Mouse (Mus musculus): ENCODE measurements around the gene Olfr1257. TPM values are rescaled to one million over a fixed set of nuclear protein-coding genes. Genes with fewer than 3 reads are reported as not detected.
"Not testable (repeated sequence)": the region's sequence is repeated elsewhere in the genome, so short reads cannot be mapped to it uniquely, and the experiment has no call there.

Olfr1257 gene
- not detected in 2 replicates for polyA plus RNA-seq (2015; fragmentation: Nextera tagmentation; extraction: Ambion mirVana)

DNA sequence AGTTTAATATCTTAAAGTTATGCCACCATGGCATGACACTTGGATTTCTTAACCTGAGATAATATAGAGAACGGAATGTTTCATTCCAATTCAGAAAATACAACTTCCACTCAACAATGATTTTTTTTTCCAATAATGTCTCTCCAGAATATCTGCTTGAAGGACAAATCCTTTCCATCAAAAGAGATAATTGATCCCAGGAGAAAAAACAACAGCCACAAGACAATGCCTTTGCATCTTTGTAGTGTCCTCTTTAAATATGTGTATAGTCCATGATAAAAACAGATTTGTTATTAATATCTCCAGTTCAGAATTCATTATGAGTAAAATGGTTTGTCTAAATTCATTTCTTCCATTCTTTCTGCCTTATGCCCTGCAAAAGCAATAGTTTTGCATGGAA, at the start of gene Olfr1257:
Olfr1257 (plus strand) TSS at position 301 of the 400 bp plus-strand sequence.
- H3K4me1 ChIP-seq (ENCODE audit: control insufficient read depth, insufficient read depth, low read length), result no peaks in the 10 kb centered on the region
- H3K36me3 ChIP-seq (ENCODE audit: control insufficient read depth, insufficient read depth), result no peaks in the 10 kb centered on the region
- no peak within 1 kb of the TSS for H3K9ac ChIP-seq (ENCODE audit: low read length)
- no peak within 1 kb of the TSS for H3K4me2 ChIP-seq (ENCODE audit: low read depth, low read length)
- WGBS, result 79% methylated on average over 1 of the region's 1 CpGs
- no peak within 1 kb of the TSS for H3K27ac ChIP-seq (ENCODE audit: low read length)
- H3K27me3 ChIP-seq (ENCODE audit: control insufficient read depth, insufficient read depth, low read length), result no peaks in the 10 kb centered on the region
- ATAC-seq (replicated peaks; ENCODE audit: extremely low read depth, insufficient read depth, low FRiP score), result no peak
- H3K9me3 ChIP-seq (replicated peaks; ENCODE audit: control insufficient read depth, low read length), result no peaks in the 10 kb centered on the region
- no peak within 1 kb of the TSS for H3K4me3 ChIP-seq (ENCODE audit: low read length)

DNA sequence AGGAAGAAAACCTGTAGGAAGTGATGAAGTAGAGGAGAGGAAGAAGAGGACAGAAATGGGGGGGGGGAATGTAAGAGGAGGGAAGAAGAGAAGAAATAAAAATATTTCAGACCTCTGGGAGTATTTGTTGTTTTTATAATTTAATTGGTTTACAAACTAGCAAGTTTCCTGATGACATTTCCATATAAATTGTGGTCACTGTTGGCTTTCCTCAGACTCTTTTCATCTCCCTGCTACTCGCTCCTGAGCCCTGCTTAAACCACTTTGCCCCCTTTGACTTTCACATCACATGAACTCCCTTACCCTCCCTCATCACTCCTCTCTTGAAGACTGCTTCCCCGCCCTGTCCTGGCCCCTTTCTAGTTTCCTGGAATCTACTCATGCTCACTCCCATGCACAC, 36.8 kb upstream of the Olfr1257 start, which contains the start of gene Olfr1256:
Olfr1256 (minus strand) TSS at position 101 of the 400 bp plus-strand sequence.
- H3K4me1 ChIP-seq (ENCODE audit: control insufficient read depth, insufficient read depth, low read length), result no peaks in the 10 kb centered on the region
- no peaks in the 10 kb centered on the region for H3K36me3 ChIP-seq (ENCODE audit: control insufficient read depth, insufficient read depth)
- no peak within 1 kb of the TSS for H3K27ac ChIP-seq (ENCODE audit: low read length)
- no peaks in the 10 kb centered on the region for H3K9me3 ChIP-seq (replicated peaks; ENCODE audit: control insufficient read depth, low read length)
- H3K4me3 ChIP-seq (ENCODE audit: low read length), result no peak within 1 kb of the TSS
- no peaks in the 10 kb centered on the region for H3K27me3 ChIP-seq (ENCODE audit: control insufficient read depth, insufficient read depth, low read length)
- H3K9ac ChIP-seq (ENCODE audit: low read length), result no peak within 1 kb of the TSS
- no peak for ATAC-seq (replicated peaks; ENCODE audit: extremely low read depth, insufficient read depth, low FRiP score)
- H3K4me2 ChIP-seq (ENCODE audit: low read depth, low read length), result no peak within 1 kb of the TSS
- WGBS, result 65% methylated on average over 2 of the region's 2 CpGs

DNA sequence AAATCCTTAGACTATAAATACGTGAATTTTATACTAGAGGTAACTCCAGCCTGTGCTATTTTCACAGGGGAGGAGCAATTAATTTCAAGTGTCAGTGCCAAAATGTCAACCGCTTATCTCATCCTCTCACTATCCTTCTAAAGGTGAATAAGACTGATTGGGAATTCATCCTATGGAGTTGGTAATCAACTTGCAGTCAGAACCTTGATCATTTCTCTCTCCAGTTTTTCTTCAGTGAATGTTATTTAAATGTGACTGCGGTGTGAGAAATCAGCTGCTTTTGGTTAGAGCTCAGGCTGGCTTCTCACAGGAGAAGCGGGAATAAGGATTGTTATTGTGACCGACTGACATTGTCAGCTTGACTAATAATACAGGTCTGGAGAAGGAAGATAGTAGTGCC, 30.1 kb upstream of the Olfr1257 start, which contains the start of gene Olfr48:
Olfr48 (minus strand) TSS at position 101 of the 400 bp plus-strand sequence.
- no peaks in the 10 kb centered on the region for H3K9me3 ChIP-seq (replicated peaks; ENCODE audit: control insufficient read depth, low read length)
- no peak within 1 kb of the TSS for H3K4me2 ChIP-seq (ENCODE audit: low read depth, low read length)
- H3K36me3 ChIP-seq (ENCODE audit: control insufficient read depth, insufficient read depth), result no peaks in the 10 kb centered on the region
- no peak within 1 kb of the TSS for H3K9ac ChIP-seq (ENCODE audit: low read length)
- 75% methylated on average over 5 of the region's 5 CpGs for WGBS
- no peak for ATAC-seq (replicated peaks; ENCODE audit: extremely low read depth, insufficient read depth, low FRiP score)
- no peak within 1 kb of the TSS for H3K4me3 ChIP-seq (ENCODE audit: low read length)
- no peaks in the 10 kb centered on the region for H3K27me3 ChIP-seq (ENCODE audit: control insufficient read depth, insufficient read depth, low read length)
- no peaks in the 10 kb centered on the region for H3K4me1 ChIP-seq (ENCODE audit: control insufficient read depth, insufficient read depth, low read length)
- H3K27ac ChIP-seq (ENCODE audit: low read length), result no peak within 1 kb of the TSS

DNA sequence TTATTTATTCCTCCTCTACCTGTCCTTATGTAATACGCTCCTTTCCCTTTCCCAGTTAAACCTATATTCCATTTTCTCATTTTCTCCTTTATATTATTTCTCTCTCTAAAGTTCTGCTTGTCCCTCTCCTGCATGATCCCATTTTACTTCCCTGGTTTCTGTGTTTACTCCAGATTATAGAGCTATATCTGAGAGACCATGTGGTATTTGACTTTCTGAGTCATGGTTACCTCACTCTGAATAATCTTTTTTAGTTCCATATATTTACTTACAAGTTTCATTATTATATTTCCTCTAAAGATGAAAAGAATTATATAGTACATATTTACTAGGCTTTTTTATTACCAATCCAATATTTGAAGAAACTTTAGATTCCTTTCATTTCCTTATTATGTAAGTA, 29.0 kb upstream of the Olfr1257 start:
- no peaks in the 10 kb centered on the region for H3K27me3 ChIP-seq (ENCODE audit: control insufficient read depth, insufficient read depth, low read length)
- no peak overlapping the region for H3K27ac ChIP-seq (ENCODE audit: low read length)
- no peak overlapping the region for H3K4me2 ChIP-seq (ENCODE audit: low read depth, low read length)
- no peaks in the 10 kb centered on the region for H3K36me3 ChIP-seq (ENCODE audit: control insufficient read depth, insufficient read depth)
- H3K4me1 ChIP-seq (ENCODE audit: control insufficient read depth, insufficient read depth, low read length), result no peaks in the 10 kb centered on the region
- no peak overlapping the region for H3K4me3 ChIP-seq (ENCODE audit: low read length)
- no peaks in the 10 kb centered on the region for H3K9me3 ChIP-seq (replicated peaks; ENCODE audit: control insufficient read depth, low read length)
- WGBS, result 71% methylated on average over 1 of the region's 1 CpGs
- no peak overlapping the region for H3K9ac ChIP-seq (ENCODE audit: low read length)
- ATAC-seq (replicated peaks; ENCODE audit: extremely low read depth, insufficient read depth, low FRiP score), result no peak

DNA sequence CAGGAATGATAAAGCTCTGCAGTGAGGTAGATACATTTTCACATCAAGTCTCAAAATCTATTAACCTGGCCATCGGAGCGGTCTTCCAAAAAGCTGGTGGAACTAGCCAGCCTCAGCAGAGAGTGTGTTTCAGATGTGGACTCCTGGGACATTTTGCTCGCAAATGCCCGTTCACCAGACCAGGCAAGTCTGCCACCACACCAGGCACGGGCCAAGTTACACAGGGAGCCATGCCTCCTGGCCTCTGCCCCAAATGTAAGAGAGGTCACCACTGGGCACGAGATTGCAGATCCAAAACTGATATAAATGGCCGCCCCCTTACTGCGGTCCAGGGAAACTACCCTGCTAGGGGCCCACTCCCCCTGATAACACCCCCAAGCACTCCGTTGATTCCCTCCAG, 34.4 kb downstream of the Olfr1257 start:
- 87% methylated on average over 9 of the region's 9 CpGs for WGBS
- not testable (repeated sequence) for H3K4me1 ChIP-seq (ENCODE audit: control insufficient read depth, insufficient read depth, low read length); H3K4me2 ChIP-seq (ENCODE audit: low read depth, low read length); H3K36me3 ChIP-seq (ENCODE audit: control insufficient read depth, insufficient read depth); H3K9me3 ChIP-seq (replicated peaks; ENCODE audit: control insufficient read depth, low read length); H3K27ac ChIP-seq (ENCODE audit: low read length); H3K9ac ChIP-seq (ENCODE audit: low read length); H3K4me3 ChIP-seq (ENCODE audit: low read length); ATAC-seq (replicated peaks; ENCODE audit: extremely low read depth, insufficient read depth, low FRiP score); H3K27me3 ChIP-seq (ENCODE audit: control insufficient read depth, insufficient read depth, low read length)

DNA sequence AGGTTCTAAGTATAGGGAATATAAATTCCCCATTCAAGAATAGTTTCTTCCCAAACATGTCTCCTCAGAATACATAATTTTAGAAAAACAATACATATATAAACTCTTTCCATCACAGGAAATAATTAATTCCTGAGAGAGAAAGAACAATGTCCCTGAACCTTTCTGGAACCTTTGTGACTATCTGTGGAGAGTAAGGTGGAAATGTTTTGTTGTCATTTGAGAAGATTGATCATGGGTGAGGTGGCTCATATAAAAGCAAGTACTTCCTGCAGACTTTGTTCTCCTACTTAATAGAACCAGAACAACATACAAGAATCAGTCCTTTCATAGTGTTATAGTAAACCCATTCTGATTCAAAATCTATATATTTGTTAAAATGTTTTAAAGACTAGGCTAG, 48.8 kb downstream of the Olfr1257 start, which contains the start of gene Olfr1258:
Olfr1258 (plus strand) TSS at position 301 of the 400 bp plus-strand sequence.
- Histone ChIP-seq H3K9me3 (replicated peaks; ENCODE audit: control insufficient read depth, low read length) (no peaks in the 10 kb centered on the region), H3K27me3 (ENCODE audit: control insufficient read depth, insufficient read depth, low read length) (no peaks in the 10 kb centered on the region), H3K4me3 (ENCODE audit: low read length) (no peak within 1 kb of the TSS), H3K36me3 (ENCODE audit: control insufficient read depth, insufficient read depth) (no peaks in the 10 kb centered on the region), H3K9ac (ENCODE audit: low read length) (no peak within 1 kb of the TSS), H3K27ac (ENCODE audit: low read length) (no peak within 1 kb of the TSS), H3K4me2 (ENCODE audit: low read depth, low read length) (no peak within 1 kb of the TSS), H3K4me1 (ENCODE audit: control insufficient read depth, insufficient read depth, low read length) (no peaks in the 10 kb centered on the region)
- ATAC-seq (replicated peaks; ENCODE audit: extremely low read depth, insufficient read depth, low FRiP score), result no peak

Other genes starting within 250 kb of the Olfr1257 start
- not detected in 2 replicates for gene Olfr1249, start 243.5 kb upstream of the Olfr1257 start, polyA plus RNA-seq (2015; fragmentation: Nextera tagmentation; extraction: Ambion mirVana)
- not detected in 2 replicates for gene Olfr1250, start 217.0 kb upstream of the Olfr1257 start, polyA plus RNA-seq (2015; fragmentation: Nextera tagmentation; extraction: Ambion mirVana)
- not detected in 2 replicates for gene Olfr1251, start 206.5 kb upstream of the Olfr1257 start, polyA plus RNA-seq (2015; fragmentation: Nextera tagmentation; extraction: Ambion mirVana)
- gene Olfr1252, start 153.4 kb upstream of the Olfr1257 start, polyA plus RNA-seq (2015; fragmentation: Nextera tagmentation; extraction: Ambion mirVana), result not detected in 2 replicates
- not detected in 2 replicates for gene Olfr1253, start 121.3 kb upstream of the Olfr1257 start, polyA plus RNA-seq (2015; fragmentation: Nextera tagmentation; extraction: Ambion mirVana)
- gene Olfr1254, start 84.8 kb upstream of the Olfr1257 start, polyA plus RNA-seq (2015; fragmentation: Nextera tagmentation; extraction: Ambion mirVana), result not detected in 2 replicates
- not detected in 2 replicates for gene Olfr1255, start 66.4 kb upstream of the Olfr1257 start, polyA plus RNA-seq (2015; fragmentation: Nextera tagmentation; extraction: Ambion mirVana)
- gene Olfr1256, start 36.9 kb upstream of the Olfr1257 start, polyA plus RNA-seq (2015; fragmentation: Nextera tagmentation; extraction: Ambion mirVana), result not detected in 2 replicates
- not detected in 2 replicates for gene Olfr48, start 30.2 kb upstream of the Olfr1257 start, polyA plus RNA-seq (2015; fragmentation: Nextera tagmentation; extraction: Ambion mirVana)
- gene Olfr1258, start 48.9 kb downstream of the Olfr1257 start, polyA plus RNA-seq (2015; fragmentation: Nextera tagmentation; extraction: Ambion mirVana), result not detected in 2 replicates
- gene Olfr1259, start 70.2 kb downstream of the Olfr1257 start, polyA plus RNA-seq (2015; fragmentation: Nextera tagmentation; extraction: Ambion mirVana), result not detected in 2 replicates
- gene Olfr1260, start 95.9 kb downstream of the Olfr1257 start, polyA plus RNA-seq (2015; fragmentation: Nextera tagmentation; extraction: Ambion mirVana), result not detected in 2 replicates
- gene Olfr1261, start 112.8 kb downstream of the Olfr1257 start, polyA plus RNA-seq (2015; fragmentation: Nextera tagmentation; extraction: Ambion mirVana), result not detected in 2 replicates
- not detected in 2 replicates for gene Olfr1262, start 121.7 kb downstream of the Olfr1257 start, polyA plus RNA-seq (2015; fragmentation: Nextera tagmentation; extraction: Ambion mirVana)
- not detected in 2 replicates for gene Olfr1263, start 133.7 kb downstream of the Olfr1257 start, polyA plus RNA-seq (2015; fragmentation: Nextera tagmentation; extraction: Ambion mirVana)
- gene Olfr1264, start 147.1 kb downstream of the Olfr1257 start, polyA plus RNA-seq (2015; fragmentation: Nextera tagmentation; extraction: Ambion mirVana), result not detected in 2 replicates
- gene Olfr1265, start 156.9 kb downstream of the Olfr1257 start, polyA plus RNA-seq (2015; fragmentation: Nextera tagmentation; extraction: Ambion mirVana), result not detected in 2 replicates
- gene Olfr140, start 185.2 kb downstream of the Olfr1257 start, polyA plus RNA-seq (2015; fragmentation: Nextera tagmentation; extraction: Ambion mirVana), result not detected in 2 replicates
- gene Olfr1269, start 243.0 kb downstream of the Olfr1257 start, polyA plus RNA-seq (2015; fragmentation: Nextera tagmentation; extraction: Ambion mirVana), result not detected in 2 replicates